Mouse (Mus musculus) forebrain, postnatal 0 days (tissue): Measurements from ENCODE around the gene Adgrg3. TPM values are rescaled to one million over a fixed set of nuclear protein-coding genes. Genes with fewer than 3 reads are reported as not detected.

Experiments used
- ATAC-seq: fragments of 200-750 bp; cut with Nextera tagmentation; 2 replicates; pipeline ENCODE4 v1.8.0; 2017; ENCODE audit warnings: mild to moderate bottlenecking, moderate library complexity
- DNase-seq: peaks from one replicate; pipeline ENCODE4 v3.0.0-alpha.2; 2015
- H3K27ac ChIP-seq: fragments of 300-500 bp; sonication (generic); 2 replicates; pipeline ENCODE4 v1.5.1; 2014; ENCODE audit warnings: low read depth, mild to moderate bottlenecking, antibody characterized with exemption, low read length, moderate library complexity, mixed read lengths
- H3K27me3 ChIP-seq: fragments of 300-500 bp; sonication (generic); 2 replicates; pipeline ENCODE4 v1.6.1; 2014; ENCODE audit warnings: mild to moderate bottlenecking, low read length, mixed read lengths; ENCODE audit not compliant: insufficient read depth
- H3K36me3 ChIP-seq: fragments of 300-500 bp; sonication (generic); 2 replicates; pipeline ENCODE4 v1.6.1; 2014; ENCODE audit warnings: mild to moderate bottlenecking, moderate library complexity; ENCODE audit not compliant: insufficient read depth
- H3K4me1 ChIP-seq: fragments of 300-500 bp; sonication (generic); 2 replicates; pipeline ENCODE4 v1.6.1; 2014; ENCODE audit warnings: antibody characterized with exemption; ENCODE audit not compliant: insufficient read depth
- H3K4me2 ChIP-seq: fragments of 300-500 bp; sonication (generic); 2 replicates; pipeline ENCODE4 v1.6.1; 2014; ENCODE audit warnings: low read depth, mild to moderate bottlenecking, moderate library complexity
- H3K4me3 ChIP-seq: fragments of 300-500 bp; sonication (generic); 2 replicates; pipeline ENCODE4 v1.5.1; 2014; ENCODE audit warnings: low read depth, low read length, mixed read lengths
- H3K9ac ChIP-seq: fragments of 300-500 bp; sonication (generic); 2 replicates; pipeline ENCODE4 v1.6.1; 2014; ENCODE audit warnings: mild to moderate bottlenecking
- H3K9me3 ChIP-seq: fragments of 300-500 bp; sonication (generic); 2 replicates; pipeline ENCODE4 v1.6.1; 2016; ENCODE audit warnings: low read length
- CTCF ChIP-seq: sonication (generic); IDR thresholded peaks from 2 replicates; pipeline ENCODE4 v1.5.1; 2016; ENCODE audit warnings: antibody characterized with exemption, control low read depth, low read depth
- WGBS: fragments of 180-500 bp; shearing (Covaris S2); extraction: QIAGEN DNeasy Blood & Tissue Kit; methylation state at CpG from one replicate; pipeline ENCODE4 v1.1.7; 2014; 5-methylcytosine and 5-hydroxymethylcytosine counted together
- polyA plus RNA-seq: library from polyadenylated mRNA; unstranded; fragments of >200 nt; fragmentation: Nextera tagmentation; extraction: Ambion mirVana; gene quantifications from 2 replicates; pipeline ENCODE4 v1.2.1, GENCODE M21; 2015
- total RNA-seq: library from RNA; depleted of rRNA; stranded (reverse); fragments of >200 nt; gene quantifications from 2 replicates; pipeline ENCODE4 v1.2.3, GENCODE M21; 2014

The Adgrg3 gene
- total and polyA plus RNA-seq, 2 experiments from 2014 or later, result 0.47 to 0.67 TPM

- H3K27me3 ChIP-seq, result no peaks in the 10 kb centered on the region
- whole genome bisulfite sequencing, result 81% methylated on average over 4 of the region's 4 CpGs
- no peak for TF ChIP-seq CTCF
- H3K36me3 ChIP-seq, result peaks cover 14% of the 10 kb centered on the region
- peaks cover 7% of the 10 kb centered on the region; the same call in 1 of the 2 replicates for H3K4me1 ChIP-seq
- H3K27ac ChIP-seq, result no peak overlapping the region
- H3K9ac ChIP-seq, result no peak overlapping the region
- DNase-seq (no peak), ATAC-seq (no peak)
- H3K9me3 ChIP-seq, result no peaks in the 10 kb centered on the region
- no peak overlapping the region for H3K4me3 ChIP-seq
- no peak overlapping the region for H3K4me2 ChIP-seq
These were observed 61.8 kb downstream of the Adgrg3 start for GRCm38 (mm10) chr8:95079305-95079704.

GRCm38 (mm10) chr8:95080381-95081341, 63.2 kb downstream of the Adgrg3 start, which contains the start of gene Katnb1:
Gene Katnb1, plus strand, starts transcription at chr8:95081186.
- Histone ChIP-seq H3K4me3 (peak within 1 kb of the TSS; percentile 77), H3K27me3 (no peaks in the 10 kb centered on the region), H3K36me3 (peaks cover 16% of the 10 kb centered on the region), H3K27ac (peak within 1 kb of the TSS; percentile 85), H3K9ac (peak within 1 kb of the TSS; percentile 78), H3K9me3 (no peaks in the 10 kb centered on the region), H3K4me1 (peaks cover 7% of the 10 kb centered on the region; the same call in 1 of the 2 replicates), H3K4me2 (peak within 1 kb of the TSS; percentile 84)
- ATAC-seq, result peak; percentile 97
- WGBS, result under 1% methylated on average over 47 of the region's 47 CpGs
- no peak for TF ChIP-seq CTCF
- peak; percentile 100 for DNase-seq

GRCm38 (mm10) chr8:95081650-95082049, 64.2 kb downstream of the Adgrg3 start:
- ATAC-seq (no peak), DNase-seq (no peak)
- Histone ChIP-seq H3K9me3 (no peaks in the 10 kb centered on the region), H3K27ac (peak overlapping the region; percentile 85), H3K4me3 (peak overlapping the region; percentile 77), H3K36me3 (peaks cover 22% of the 10 kb centered on the region), H3K27me3 (no peaks in the 10 kb centered on the region), H3K4me1 (peaks cover 7% of the 10 kb centered on the region; the same call in 1 of the 2 replicates), H3K9ac (peak overlapping the region; percentile 78), H3K4me2 (peak overlapping the region; percentile 84)
- WGBS, result 9% methylated on average over 11 of the region's 11 CpGs
- TF ChIP-seq CTCF, result no peak

- no peak for ATAC-seq
- H3K36me3 ChIP-seq, result peaks cover 44% of the 10 kb centered on the region
- DNase-seq, result no peak
- no peak overlapping the region for H3K27ac ChIP-seq
- H3K9me3 ChIP-seq, result no peaks in the 10 kb centered on the region
- no peak overlapping the region for H3K4me3 ChIP-seq
- H3K4me2 ChIP-seq, result no peak overlapping the region
- no peak overlapping the region for H3K9ac ChIP-seq
- H3K4me1 ChIP-seq, result peaks cover 7% of the 10 kb centered on the region; the same call in 1 of the 2 replicates
- WGBS, result 85% methylated on average over 4 of the region's 4 CpGs
- H3K27me3 ChIP-seq, result no peaks in the 10 kb centered on the region
- no peak for TF ChIP-seq CTCF
These were observed 66.8 kb downstream of the Adgrg3 start for GRCm38 (mm10) chr8:95084261-95084660.

DNA sequence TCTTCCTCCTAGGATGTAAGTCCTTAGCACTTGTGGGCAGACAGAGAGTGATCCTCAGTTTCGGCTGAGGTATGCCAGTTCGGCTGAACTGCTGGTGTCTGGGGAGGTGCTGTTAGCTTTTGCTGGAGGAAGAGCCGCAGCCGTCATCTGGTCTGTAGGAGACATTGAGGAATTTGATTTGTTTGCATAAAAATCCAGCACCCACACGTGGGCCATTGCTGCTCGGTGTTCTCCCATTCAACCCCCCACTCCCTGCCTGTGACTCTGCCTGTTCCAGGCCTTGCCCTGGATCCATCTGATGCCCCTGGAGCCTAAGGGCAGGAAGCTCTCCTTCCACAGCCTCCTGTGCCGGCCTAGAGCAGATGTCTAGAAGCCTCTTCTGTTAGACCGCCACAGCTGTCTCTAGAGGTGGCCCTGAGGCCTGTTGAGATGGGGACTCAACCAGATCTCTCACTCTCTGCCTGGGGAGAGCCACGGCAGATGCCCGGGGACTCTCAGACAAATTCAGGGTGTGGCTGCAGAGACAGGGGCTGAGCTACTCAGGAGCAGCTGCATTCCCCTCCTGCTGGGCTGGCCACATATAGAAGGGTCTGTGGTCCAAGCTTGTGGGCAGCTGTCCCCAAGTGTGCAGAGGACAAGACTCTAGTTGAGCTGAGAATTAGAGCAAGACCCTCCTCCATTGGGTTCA, 67.4 kb downstream of the Adgrg3 start:
- 90% methylated on average over 10 of the region's 10 CpGs for WGBS
- peaks cover 48% of the 10 kb centered on the region for H3K36me3 ChIP-seq

GRCm38 (mm10) chr8:95085432-95086141, 68.1 kb downstream of the Adgrg3 start:
- H3K4me1 ChIP-seq, result peaks cover 7% of the 10 kb centered on the region; the same call in 1 of the 2 replicates

More for the DNA sequence above, 67.4 kb downstream of the Adgrg3 start:
- ATAC-seq, result no peak
- no peak overlapping the region for H3K9ac ChIP-seq
- H3K27me3 ChIP-seq, result no peaks in the 10 kb centered on the region
- DNase-seq, result no peak
- no peak for TF ChIP-seq CTCF
- no peak overlapping the region for H3K27ac ChIP-seq
- no peaks in the 10 kb centered on the region for H3K9me3 ChIP-seq
- peaks cover 7% of the 10 kb centered on the region; the same call in 1 of the 2 replicates for H3K4me1 ChIP-seq
- no peak overlapping the region for H3K4me3 ChIP-seq
- no peak overlapping the region for H3K4me2 ChIP-seq

More at GRCm38 (mm10) chr8:95085432-95086141, 68.1 kb downstream of the Adgrg3 start:
- H3K27me3 ChIP-seq, result no peaks in the 10 kb centered on the region
- no peak for TF ChIP-seq CTCF
- H3K9me3 ChIP-seq, result no peaks in the 10 kb centered on the region
- ATAC-seq (no peak), DNase-seq (no peak)
- WGBS, result 86% methylated on average over 7 of the region's 7 CpGs
- H3K4me3 ChIP-seq, result no peak overlapping the region
- H3K36me3 ChIP-seq, result peaks cover 55% of the 10 kb centered on the region
- H3K4me2 ChIP-seq, result no peak overlapping the region
- no peak overlapping the region for H3K9ac ChIP-seq
- H3K27ac ChIP-seq, result no peak overlapping the region
